Comparison of ENCODE assay signal across 7 mouse cellular contexts in the genomic region with DNA sequence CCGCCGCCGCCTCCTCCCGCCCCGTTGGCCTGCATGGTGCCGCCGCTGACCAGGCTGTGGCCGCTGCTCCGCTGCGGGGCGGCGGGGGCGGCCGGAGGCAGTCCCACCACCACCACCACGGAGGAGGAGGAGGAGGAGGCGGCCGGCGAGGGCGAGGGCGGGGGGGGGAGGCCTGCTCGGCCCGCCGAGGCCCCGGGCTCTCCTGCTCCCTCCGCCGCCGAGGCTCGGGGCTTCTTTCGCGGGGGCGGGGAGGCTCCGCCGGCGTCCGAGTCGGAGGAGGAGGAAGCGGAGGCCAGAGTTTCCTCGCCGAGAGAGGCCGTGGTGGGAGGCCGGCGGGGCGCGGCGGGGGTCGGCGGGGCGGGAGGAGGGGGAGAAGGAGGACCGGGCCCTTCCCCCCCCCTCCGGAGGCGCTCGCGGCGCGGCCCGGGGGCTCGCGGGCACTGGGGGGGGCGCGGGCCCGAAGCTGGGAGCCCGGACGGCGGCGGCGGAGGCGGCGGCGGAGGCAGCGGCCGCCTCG. TPM values are rescaled to one million over a fixed set of nuclear protein-coding genes. Genes with fewer than 3 reads are reported as not detected.
A peak's percentile ranks its signal among the peaks of the same experiment; 100 is the strongest.
DNase-seq lines count a peak whose midpoint lies in the region; ATAC-seq and TF ChIP-seq lines count a peak whose summit lies in the region.

No protein-coding gene starts in this region.

- peak overlapping the region; percentile 97 for H3K27ac ChIP-seq in left cerebral cortex, adult 2 months
- H3K27ac ChIP-seq in embryonic fibroblast, embryonic 13.5 days (ENCODE audit: insufficient read depth, low read length), result no peak overlapping the region
- peak overlapping the region; percentile 94 for H3K27ac ChIP-seq in intestine, embryonic 15.5 days

- H3K4me3 ChIP-seq in left cerebral cortex, adult 2 months, result peak overlapping the region; percentile 81
- peak overlapping the region; percentile 89 for H3K4me3 ChIP-seq in embryonic fibroblast, embryonic 13.5 days (ENCODE audit: insufficient read depth, low read length)
- peak overlapping the region; percentile 96 for H3K4me3 ChIP-seq in intestine, embryonic 15.5 days (replicated peaks)
- H3K4me3 ChIP-seq in megakaryocyte, embryonic 14.5 days (replicated peaks), result peak overlapping the region; percentile 96

- peak overlapping the region; percentile 95 for H3K9ac ChIP-seq in intestine, embryonic 15.5 days

- TF ChIP-seq POLR2A in embryonic fibroblast, embryonic 13.5 days (IDR thresholded peaks at IDR 0.05; ENCODE audit: low read depth, low read length), result no peak

- H3K36me3 ChIP-seq in intestine, embryonic 15.5 days, result 0 out of 2 replicates have a peak, but pooled peaks cover 3% of the 10 kb centered on the region
- peaks cover 46% of the 10 kb centered on the region for H3K36me3 ChIP-seq in megakaryocyte, embryonic 14.5 days (replicated peaks; ENCODE audit: low read length)

- peak; percentile 50 for ATAC-seq in intestine, embryonic 15.5 days
- no peak for ATAC-seq in inflammation-experienced regulatory T-cells, adult 6 months

- H3K4me2 ChIP-seq in intestine, embryonic 15.5 days (replicated peaks), result peak overlapping the region; percentile 89

- intact Hi-C loops in left cerebral cortex, adult 2 months (cut with DNase I), result loop anchor here (2.0 kb wide), 1 partner anchor 333 kb away; no protein-coding TSS in a partner anchor
- intact Hi-C loops in left cerebral cortex, postnatal 36 days (cut with DNase I), result no loop called here

- H3K4me1 ChIP-seq in embryonic fibroblast, embryonic 13.5 days (ENCODE audit: control insufficient read depth, insufficient read depth, low read length), result peaks cover 4% of the 10 kb centered on the region
- H3K4me1 ChIP-seq in intestine, embryonic 15.5 days (replicated peaks), result peaks cover 5% of the 10 kb centered on the region; the same call in 1 of the 2 replicates
- H3K4me1 ChIP-seq in megakaryocyte, embryonic 14.5 days, result peaks cover 51% of the 10 kb centered on the region

- 0% methylated on average over 16 of the region's 72 CpGs for WGBS in intestine, embryonic 15.5 days

- no peak for TF ChIP-seq CTCF in left cerebral cortex, adult 2 months (IDR thresholded peaks at IDR 0.05)
- no peak for TF ChIP-seq CTCF in embryonic fibroblast, embryonic 13.5 days (IDR thresholded peaks at IDR 0.05; ENCODE audit: borderline replicate concordance, insufficient read depth, low read length)

- H3K27me3 ChIP-seq in intestine, embryonic 15.5 days (replicated peaks), result no peaks in the 10 kb centered on the region
- H3K27me3 ChIP-seq in megakaryocyte, embryonic 14.5 days (replicated peaks), result no peaks in the 10 kb centered on the region

- no peaks in the 10 kb centered on the region for H3K9me3 ChIP-seq in intestine, embryonic 15.5 days
- H3K9me3 ChIP-seq in megakaryocyte, embryonic 14.5 days, result no peaks in the 10 kb centered on the region

- DNase-seq in left cerebral cortex, adult 2 months (ENCODE audit: extremely low spot score in 1 of 2, low spot score in 2 of 2), result peak in 1 of 2 experiments; percentile 29
- no peak for DNase-seq in left cerebral cortex, postnatal 36 days (ENCODE audit: low spot score in 2 of 2)
- DNase-seq in Muller cell, postnatal 12 days (ENCODE audit: inconsistent ontology term), result peak; percentile 60

RNA-seq across cellular contexts. Expression of gene Wdr26, which starts 0.3 kb away (rescaled TPM):
- 100 to 1,000 TPM; 105 to 110 TPM for total RNA-seq in left cerebral cortex, adult 2 months (2021)
- total RNA-seq in left cerebral cortex, postnatal 36 days (2021), result 100 to 1,000 TPM in 1 of 2 experiments, 10 to 100 TPM in 1; 98.1 to 119 TPM
- 144 and 146 TPM in 2 replicates for polyA plus RNA-seq in embryonic fibroblast, embryonic 13.5 days (2011; ENCODE audit: insufficient read length, low read depth, missing spikeins)
- 30.2 and 33.0 TPM in 2 replicates for polyA plus RNA-seq in intestine, embryonic 15.5 days (2015; fragmentation: Nextera tagmentation; extraction: Ambion mirVana)
- polyA plus RNA-seq in megakaryocyte, embryonic 14.5 days (2012; ENCODE audit: insufficient read depth, low replicate concordance), result 11.4 and 14.3 TPM in 2 replicates
- polyA plus RNA-seq in inflammation-experienced regulatory T-cells, adult 6 months (2017; shearing (Covaris generic)), result 10 to 100 TPM; 40.5 to 46.9 (median 43.1) TPM
